Comparison of ENCODE assay signal across 28 mouse cellular contexts in genomic region chr4:154915286-154915685, GRCm38 (mm10). TPM values are rescaled to one million over a fixed set of nuclear protein-coding genes. Genes with fewer than 3 reads are reported as not detected.
DNase-seq lines count a peak whose midpoint lies in the region; ATAC-seq lines count a peak whose summit lies in the region.
"Had no signal": no experiment of that assay in that cellular context is flagged by ENCODE, and none has a peak within 500 bp of the region (broad histone marks: within the 10 kb centered on the region; RNA-seq: fewer than 3 reads in every experiment).

No protein-coding gene starts in this region.

- no peak overlapping the region for H3K9ac ChIP-seq in midbrain, embryonic 11.5 days (ENCODE audit: low read length)
- no peak overlapping the region for H3K9ac ChIP-seq in liver, embryonic 16.5 days (ENCODE audit: low read depth, low read length)
- H3K9ac ChIP-seq in heart, embryonic 12.5 days, result no peak overlapping the region
- H3K9ac ChIP-seq: embryonic facial prominence, embryonic 15.5 days; forebrain, embryonic 15.5 days; heart, embryonic 15.5 days; hindbrain, embryonic 14.5 days; kidney, embryonic 15.5 days had no signal

- H3K4me1 ChIP-seq in midbrain, embryonic 10.5 days, result peaks cover 25% of the 10 kb centered on the region
- peaks cover 10% of the 10 kb centered on the region for H3K4me1 ChIP-seq in midbrain, embryonic 11.5 days (ENCODE audit: control insufficient read depth, insufficient read depth, low read length)
- peaks cover 78% of the 10 kb centered on the region for H3K4me1 ChIP-seq in liver, embryonic 16.5 days (ENCODE audit: control insufficient read depth, low read depth, low read length)
- H3K4me1 ChIP-seq in heart, embryonic 12.5 days (replicated peaks), result peaks cover 10% of the 10 kb centered on the region
- H3K4me1 ChIP-seq: forebrain, embryonic 15.5 days had no signal

- ATAC-seq in midbrain, embryonic 11.5 days (ENCODE audit: low FRiP score), result no peak
- ATAC-seq in liver, embryonic 16.5 days (ENCODE audit: low read depth), result no peak
- no peak for ATAC-seq in heart, embryonic 12.5 days (ENCODE audit: insufficient number of reproducible peaks, low FRiP score)
- ATAC-seq: forebrain, embryonic 15.5 days; inflammation-experienced regulatory T-cells, adult 6 months had no signal

- H3K9me3 ChIP-seq in midbrain, embryonic 10.5 days (replicated peaks), result 0 out of 2 replicates have a peak, but pooled peaks cover 2% of the 10 kb centered on the region
- H3K9me3 ChIP-seq in midbrain, embryonic 11.5 days (ENCODE audit: control insufficient read depth, low read length), result no peaks in the 10 kb centered on the region
- no peaks in the 10 kb centered on the region for H3K9me3 ChIP-seq in liver, embryonic 16.5 days (replicated peaks; ENCODE audit: control insufficient read depth, low read length)
- H3K9me3 ChIP-seq in heart, embryonic 12.5 days (replicated peaks), result no peaks in the 10 kb centered on the region
- H3K9me3 ChIP-seq: embryonic facial prominence, embryonic 15.5 days; forebrain, embryonic 15.5 days; heart, embryonic 15.5 days; kidney, embryonic 15.5 days had no signal

- DNase-seq in heart, adult 11 months, result peak; percentile 85
- no peak for DNase-seq in heart, adult 18-20 months
- no peak for DNase-seq in midbrain, embryonic 10.5 days (ENCODE audit: low spot score)
- no peak for DNase-seq in midbrain, embryonic 11.5 days (ENCODE audit: low spot score, missing footprints)
- DNase-seq in left cerebral cortex, adult 8-10 months (ENCODE audit: low spot score in 2 of 2), result no peak
- DNase-seq in urinary bladder, adult 18-20 months (ENCODE audit: low spot score in 2 of 2), result no peak
- DNase-seq: adrenal gland, postnatal 10 days; cerebellum, adult 9-10 months; gastrocnemius, postnatal 14 days; heart, postnatal 36 days; lung, adult 2 months; lung, postnatal 14 days; right cerebral cortex, postnatal 4 days; thymus, adult 2 months; thymus, postnatal 4 days had no signal

- H3K27me3 ChIP-seq in midbrain, embryonic 10.5 days (ENCODE audit: low read depth, poor library complexity, severe bottlenecking), result no peaks in the 10 kb centered on the region
- no peaks in the 10 kb centered on the region for H3K27me3 ChIP-seq in midbrain, embryonic 11.5 days (ENCODE audit: control insufficient read depth, insufficient read depth, low read length)
- no peaks in the 10 kb centered on the region for H3K27me3 ChIP-seq in liver, embryonic 16.5 days (ENCODE audit: control insufficient read depth, insufficient read depth, low read depth, low read length)
- H3K27me3 ChIP-seq in heart, embryonic 12.5 days (replicated peaks), result no peaks in the 10 kb centered on the region
- H3K27me3 ChIP-seq: embryonic facial prominence, embryonic 15.5 days; forebrain, embryonic 15.5 days; heart, embryonic 15.5 days; kidney, embryonic 15.5 days had no signal

- 90% methylated on average over 10 of the region's 10 CpGs for WGBS in midbrain, embryonic 10.5 days
- WGBS in midbrain, embryonic 11.5 days, result 88% methylated on average over 10 of the region's 10 CpGs
- WGBS in liver, embryonic 16.5 days (ENCODE audit: insufficient replicate concordance), result 40% methylated on average over 10 of the region's 10 CpGs
- 54% methylated on average over 10 of the region's 10 CpGs for WGBS in heart, embryonic 12.5 days

- no peaks in the 10 kb centered on the region for H3K36me3 ChIP-seq in midbrain, embryonic 10.5 days
- H3K36me3 ChIP-seq in midbrain, embryonic 11.5 days (ENCODE audit: control insufficient read depth, insufficient read depth, low read length), result no peaks in the 10 kb centered on the region
- H3K36me3 ChIP-seq in liver, embryonic 16.5 days (ENCODE audit: control insufficient read depth, insufficient read depth), result peaks cover 40% of the 10 kb centered on the region
- H3K36me3 ChIP-seq in heart, embryonic 12.5 days, result no peaks in the 10 kb centered on the region
- H3K36me3 ChIP-seq: embryonic facial prominence, embryonic 15.5 days; forebrain, embryonic 15.5 days; heart, embryonic 15.5 days; kidney, embryonic 15.5 days had no signal

- H3K4me2 ChIP-seq in midbrain, embryonic 11.5 days, result no peak overlapping the region
- no peak overlapping the region; the same call in 1 of the 2 replicates for H3K4me2 ChIP-seq in liver, embryonic 16.5 days (ENCODE audit: low read depth, low read length)
- H3K4me2 ChIP-seq in heart, embryonic 12.5 days, result no peak overlapping the region
- H3K4me2 ChIP-seq: embryonic facial prominence, embryonic 15.5 days; forebrain, embryonic 15.5 days; heart, embryonic 15.5 days; hindbrain, embryonic 14.5 days; kidney, embryonic 15.5 days had no signal

- H3K27ac ChIP-seq in midbrain, embryonic 10.5 days (replicated peaks), result 0 out of 2 replicates have a peak overlapping the region, but pooled peaks have one; percentile 42
- H3K27ac ChIP-seq in midbrain, embryonic 11.5 days (ENCODE audit: low read depth, low read length), result no peak overlapping the region
- H3K27ac ChIP-seq in liver, embryonic 16.5 days (ENCODE audit: low read length), result peak overlapping the region; percentile 97
- no peak overlapping the region for H3K27ac ChIP-seq in heart, embryonic 12.5 days (ENCODE audit: poor library complexity, severe bottlenecking)
- H3K27ac ChIP-seq: embryonic facial prominence, embryonic 15.5 days; forebrain, embryonic 15.5 days; heart, embryonic 15.5 days; hindbrain, embryonic 14.5 days; kidney, embryonic 15.5 days; stomach, postnatal 0 days had no signal

- no peak overlapping the region for H3K4me3 ChIP-seq in midbrain, embryonic 10.5 days
- H3K4me3 ChIP-seq in midbrain, embryonic 11.5 days (ENCODE audit: low read depth, low read length), result no peak overlapping the region
- no peak overlapping the region for H3K4me3 ChIP-seq in liver, embryonic 16.5 days (ENCODE audit: low read depth, low read length)
- no peak overlapping the region for H3K4me3 ChIP-seq in heart, embryonic 12.5 days
- H3K4me3 ChIP-seq: embryonic facial prominence, embryonic 15.5 days; forebrain, embryonic 15.5 days; heart, embryonic 15.5 days; kidney, embryonic 15.5 days had no signal

RNA-seq across cellular contexts. Expression of gene Tnfrsf14, which starts 13.1 kb away (rescaled TPM):
- 1 to 10 TPM; 5.3 to 7.1 TPM for total RNA-seq in heart, adult 18-20 months (2021)
- 0.67 and 0.99 TPM in 2 replicates for polyA plus RNA-seq in midbrain, embryonic 10.5 days (2016; fragmentation: Nextera tagmentation; extraction: Ambion mirVana)
- polyA plus RNA-seq in midbrain, embryonic 11.5 days (2014; fragmentation: Nextera tagmentation; extraction: Ambion mirVana), result 0.93 and 1.2 TPM in 2 replicates
- polyA plus RNA-seq in liver, embryonic 16.5 days (2015; fragmentation: Nextera tagmentation; extraction: Ambion mirVana), result 54.3 and 59.8 TPM in 2 replicates
- total RNA-seq in left cerebral cortex, adult 8-10 months (2022), result 1 to 10 TPM; 1.5 to 3.0 (median 2.8) TPM
- 1.8 and 2.9 TPM in 2 replicates for polyA plus RNA-seq in heart, embryonic 12.5 days (2016; fragmentation: Nextera tagmentation; extraction: Ambion mirVana)
- polyA plus RNA-seq: forebrain, embryonic 15.5 days; midbrain, postnatal 0 days; neural tube, embryonic 14.5 days had no signal

RNA-seq across cellular contexts. Expression of gene Fam213b, which starts 16.4 kb away (rescaled TPM):
- 10 to 100 TPM; 82.5 to 98.2 TPM for total RNA-seq in heart, adult 18-20 months (2021)
- polyA plus RNA-seq in midbrain, embryonic 10.5 days (2016; fragmentation: Nextera tagmentation; extraction: Ambion mirVana), result 45.9 and 46.8 TPM in 2 replicates
- 39.6 and 41.8 TPM in 2 replicates for polyA plus RNA-seq in midbrain, embryonic 11.5 days (2014; fragmentation: Nextera tagmentation; extraction: Ambion mirVana)
- polyA plus RNA-seq in liver, embryonic 16.5 days (2015; fragmentation: Nextera tagmentation; extraction: Ambion mirVana), result 7.4 and 8.5 TPM in 2 replicates
- 10 to 100 TPM; 56.5 to 68.1 (median 60.5) TPM for total RNA-seq in left cerebral cortex, adult 8-10 months (2022)
- 35.8 and 38.5 TPM in 2 replicates for polyA plus RNA-seq in heart, embryonic 12.5 days (2016; fragmentation: Nextera tagmentation; extraction: Ambion mirVana)

RNA-seq across cellular contexts. Expression of gene Hes5, which starts 45.4 kb away (rescaled TPM):
- total RNA-seq in heart, adult 18-20 months (2021), result under 1 TPM; 0.31 to 0.67 TPM
- polyA plus RNA-seq in midbrain, embryonic 10.5 days (2016; fragmentation: Nextera tagmentation; extraction: Ambion mirVana), result 690 and 827 TPM in 2 replicates
- 456 and 535 TPM in 2 replicates for polyA plus RNA-seq in midbrain, embryonic 11.5 days (2014; fragmentation: Nextera tagmentation; extraction: Ambion mirVana)
- 0.11 and 0.13 TPM in 2 replicates for polyA plus RNA-seq in liver, embryonic 16.5 days (2015; fragmentation: Nextera tagmentation; extraction: Ambion mirVana)
- total RNA-seq in left cerebral cortex, adult 8-10 months (2022), result 10 to 100 TPM; 31.5 to 42.6 (median 41.9) TPM
- 0.70 TPM in 1 of 2 replicates, not detected in the other for polyA plus RNA-seq in heart, embryonic 12.5 days (2016; fragmentation: Nextera tagmentation; extraction: Ambion mirVana)
- total RNA-seq: heart, adult 8-10 months; heart, postnatal 36 days had no signal
- polyA plus RNA-seq: lung, adult 2 months had no signal

RNA-seq across cellular contexts. Expression of gene Mmel1, which starts 45.9 kb away (rescaled TPM):
- under 1 TPM; 0.10 to 0.13 TPM for total RNA-seq in heart, adult 18-20 months (2021)
- polyA plus RNA-seq in midbrain, embryonic 10.5 days (2016; fragmentation: Nextera tagmentation; extraction: Ambion mirVana), result 0.20 and 0.35 TPM in 2 replicates
- polyA plus RNA-seq in midbrain, embryonic 11.5 days (2014; fragmentation: Nextera tagmentation; extraction: Ambion mirVana), result 0.29 and 0.56 TPM in 2 replicates
- polyA plus RNA-seq in liver, embryonic 16.5 days (2015; fragmentation: Nextera tagmentation; extraction: Ambion mirVana), result 2.4 and 2.7 TPM in 2 replicates
- total RNA-seq in left cerebral cortex, adult 8-10 months (2022), result 1 to 10 TPM in 2 of 4 experiments, under 1 TPM in 2; 0.37 to 1.2 (median 0.78) TPM
- polyA plus RNA-seq in heart, embryonic 12.5 days (2016; fragmentation: Nextera tagmentation; extraction: Ambion mirVana), result 0.20 and 0.44 TPM in 2 replicates
- polyA plus RNA-seq: inflammation-experienced regulatory T-cells, adult 6 months; limb, embryonic 11.5 days; stomach, postnatal 0 days had no signal

RNA-seq across cellular contexts. Expression of gene Pank4, which starts 48.6 kb away (rescaled TPM):
- total RNA-seq in heart, adult 18-20 months (2021), result 10 to 100 TPM; 38.7 to 41.4 TPM
- polyA plus RNA-seq in midbrain, embryonic 10.5 days (2016; fragmentation: Nextera tagmentation; extraction: Ambion mirVana), result 47.6 and 48.6 TPM in 2 replicates
- polyA plus RNA-seq in midbrain, embryonic 11.5 days (2014; fragmentation: Nextera tagmentation; extraction: Ambion mirVana), result 37.0 and 40.4 TPM in 2 replicates
- polyA plus RNA-seq in liver, embryonic 16.5 days (2015; fragmentation: Nextera tagmentation; extraction: Ambion mirVana), result 20.7 and 23.3 TPM in 2 replicates
- 10 to 100 TPM; 35.5 to 44.7 (median 38.6) TPM for total RNA-seq in left cerebral cortex, adult 8-10 months (2022)
- 45.7 and 46.2 TPM in 2 replicates for polyA plus RNA-seq in heart, embryonic 12.5 days (2016; fragmentation: Nextera tagmentation; extraction: Ambion mirVana)

Comparison
In these comparisons a context has a peak if more than half of its experiments do, and no peak if none do; other contexts are left out.
1. H3K27ac ChIP-seq: peak in midbrain, embryonic 10.5 days (single experiment) and liver, embryonic 16.5 days (single experiment); none in midbrain, embryonic 11.5 days (single experiment) and heart, embryonic 12.5 days (single experiment).
2. RNA of gene Tnfrsf14, which starts 13.1 kb away (polyA plus RNA-seq): 54.3 to 59.8 TPM in liver, embryonic 16.5 days; 1.8 to 2.9 TPM in heart, embryonic 12.5 days, 0.93 to 1.2 TPM in midbrain, embryonic 11.5 days and 0.67 to 0.99 TPM in midbrain, embryonic 10.5 days; every median in the first group is over 10 times any median in the second.
3. RNA of gene Hes5, which starts 45.4 kb away (polyA plus RNA-seq): 690 to 827 TPM in midbrain, embryonic 10.5 days and 456 to 535 TPM in midbrain, embryonic 11.5 days; 0.70 TPM in heart, embryonic 12.5 days and 0.11 to 0.13 TPM in liver, embryonic 16.5 days; every median in the first group is over 100 times any median in the second.